Mouse (Mus musculus): ENCODE data around the gene Zcchc24. TPM values are rescaled to one million over a fixed set of nuclear protein-coding genes. Genes with fewer than 3 reads are reported as not detected.

The Zcchc24 gene
- polyA plus RNA-seq, 1 experiment, result 12.4 TPM

- Histone ChIP-seq H3K27me3 (replicated peaks; ENCODE audit: control insufficient read depth, insufficient read depth, low read length) (no peaks in the 10 kb centered on the region), H3K36me3 (ENCODE audit: control insufficient read depth, insufficient read depth, low read length) (no peaks in the 10 kb centered on the region), H3K4me3 (ENCODE audit: insufficient read depth, low read depth, low read length) (no peak overlapping the region), H3K4me1 (ENCODE audit: control insufficient read depth, insufficient read depth, low read length) (no peaks in the 10 kb centered on the region), H3K27ac (ENCODE audit: insufficient read depth, low read depth, low read length) (no peak overlapping the region)
- DNase-seq, result no peak
- TF ChIP-seq CTCF (conservative IDR thresholded peaks at IDR 0.05; ENCODE audit: insufficient read depth, insufficient read length, low read depth, low read length) (no peak), POLR2A (IDR thresholded peaks at IDR 0.05; ENCODE audit: low read depth, low read length) (no peak)
- 80% methylated on average over 4 of the region's 4 CpGs for WGBS
Observed at GRCm38 (mm10) chr14:25710073-25710472, 58.8 kb downstream of the Zcchc24 start.

- H3K4me3 ChIP-seq (ENCODE audit: insufficient read depth, low read depth, low read length), result no peak overlapping the region
- no peaks in the 10 kb centered on the region for H3K4me1 ChIP-seq (ENCODE audit: control insufficient read depth, insufficient read depth, low read length)
- no peaks in the 10 kb centered on the region for H3K27me3 ChIP-seq (replicated peaks; ENCODE audit: control insufficient read depth, insufficient read depth, low read length)
- H3K36me3 ChIP-seq (ENCODE audit: control insufficient read depth, insufficient read depth, low read length), result no peaks in the 10 kb centered on the region
- TF ChIP-seq CTCF (conservative IDR thresholded peaks at IDR 0.05; ENCODE audit: insufficient read depth, insufficient read length, low read depth, low read length) (no peak), POLR2A (IDR thresholded peaks at IDR 0.05; ENCODE audit: low read depth, low read length) (no peak)
- DNase-seq, result no peak
- no peak overlapping the region for H3K27ac ChIP-seq (ENCODE audit: insufficient read depth, low read depth, low read length)
- WGBS, result 100% methylated on average over 2 of the region's 2 CpGs
Observed at GRCm38 (mm10) chr14:25708917-25709316, 59.9 kb downstream of the Zcchc24 start.

- no peaks in the 10 kb centered on the region for H3K27me3 ChIP-seq (replicated peaks; ENCODE audit: control insufficient read depth, insufficient read depth, low read length)
- TF ChIP-seq CTCF (conservative IDR thresholded peaks at IDR 0.05; ENCODE audit: insufficient read depth, insufficient read length, low read depth, low read length) (no peak), POLR2A (IDR thresholded peaks at IDR 0.05; ENCODE audit: low read depth, low read length) (no peak)
- H3K27ac ChIP-seq (ENCODE audit: insufficient read depth, low read depth, low read length), result peak overlapping the region; percentile 43; the same call in 1 of the 2 replicates
- no peaks in the 10 kb centered on the region for H3K4me1 ChIP-seq (ENCODE audit: control insufficient read depth, insufficient read depth, low read length)
- 62% methylated on average over 4 of the region's 4 CpGs for WGBS
- peak; percentile 72 for DNase-seq
- H3K36me3 ChIP-seq (ENCODE audit: control insufficient read depth, insufficient read depth, low read length), result no peaks in the 10 kb centered on the region
- H3K4me3 ChIP-seq (ENCODE audit: insufficient read depth, low read depth, low read length), result no peak overlapping the region
Observed at GRCm38 (mm10) chr14:25708451-25708850, 60.4 kb downstream of the Zcchc24 start.

- H3K4me3 ChIP-seq (ENCODE audit: insufficient read depth, low read depth, low read length), result no peak overlapping the region
- no peaks in the 10 kb centered on the region for H3K4me1 ChIP-seq (ENCODE audit: control insufficient read depth, insufficient read depth, low read length)
- no peak for TF ChIP-seq POLR2A (IDR thresholded peaks at IDR 0.05; ENCODE audit: low read depth, low read length)
- peak; percentile 75 for TF ChIP-seq CTCF (conservative IDR thresholded peaks at IDR 0.05; ENCODE audit: insufficient read depth, insufficient read length, low read depth, low read length)
- peak; percentile 65 for DNase-seq
- 49% methylated on average over 5 of the region's 5 CpGs for WGBS
- no peaks in the 10 kb centered on the region for H3K36me3 ChIP-seq (ENCODE audit: control insufficient read depth, insufficient read depth, low read length)
- no peaks in the 10 kb centered on the region for H3K27me3 ChIP-seq (replicated peaks; ENCODE audit: control insufficient read depth, insufficient read depth, low read length)
- H3K27ac ChIP-seq (ENCODE audit: insufficient read depth, low read depth, low read length), result peak overlapping the region; percentile 43; the same call in 1 of the 2 replicates
Observed at GRCm38 (mm10) chr14:25707691-25708181, 61.1 kb downstream of the Zcchc24 start.

GRCm38 (mm10) chr14:25701986-25702385 is 66.9 kb downstream of the Zcchc24 start:
- TF ChIP-seq CTCF (conservative IDR thresholded peaks at IDR 0.05; ENCODE audit: insufficient read depth, insufficient read length, low read depth, low read length) (peak; percentile 52), POLR2A (IDR thresholded peaks at IDR 0.05; ENCODE audit: low read depth, low read length) (no peak)
- Histone ChIP-seq H3K27me3 (replicated peaks; ENCODE audit: control insufficient read depth, insufficient read depth, low read length) (no peaks in the 10 kb centered on the region), H3K36me3 (ENCODE audit: control insufficient read depth, insufficient read depth, low read length) (no peaks in the 10 kb centered on the region), H3K27ac (ENCODE audit: insufficient read depth, low read depth, low read length) (no peak overlapping the region), H3K4me1 (ENCODE audit: control insufficient read depth, insufficient read depth, low read length) (no peaks in the 10 kb centered on the region), H3K4me3 (ENCODE audit: insufficient read depth, low read depth, low read length) (no peak overlapping the region)
- DNase-seq, result no peak

GRCm38 (mm10) chr14:25696356-25696755 is 72.5 kb downstream of the Zcchc24 start:
- Histone ChIP-seq H3K4me1 (ENCODE audit: control insufficient read depth, insufficient read depth, low read length) (peaks cover 16% of the 10 kb centered on the region; the same call in 1 of the 2 replicates), H3K36me3 (ENCODE audit: control insufficient read depth, insufficient read depth, low read length) (no peaks in the 10 kb centered on the region), H3K27me3 (replicated peaks; ENCODE audit: control insufficient read depth, insufficient read depth, low read length) (no peaks in the 10 kb centered on the region), H3K27ac (ENCODE audit: insufficient read depth, low read depth, low read length) (no peak overlapping the region), H3K4me3 (ENCODE audit: insufficient read depth, low read depth, low read length) (no peak overlapping the region)
- TF ChIP-seq POLR2A (IDR thresholded peaks at IDR 0.05; ENCODE audit: low read depth, low read length) (no peak), CTCF (conservative IDR thresholded peaks at IDR 0.05; ENCODE audit: insufficient read depth, insufficient read length, low read depth, low read length) (no peak)
- 54% methylated on average over 2 of the region's 2 CpGs for WGBS
- DNase-seq, result no peak

GRCm38 (mm10) chr14:25695059-25695458 is 73.8 kb downstream of the Zcchc24 start:
- WGBS, result 36% methylated on average over 6 of the region's 6 CpGs
- TF ChIP-seq CTCF (conservative IDR thresholded peaks at IDR 0.05; ENCODE audit: insufficient read depth, insufficient read length, low read depth, low read length), result no peak
- TF ChIP-seq POLR2A (IDR thresholded peaks at IDR 0.05; ENCODE audit: low read depth, low read length), result no peak
- H3K27ac ChIP-seq (ENCODE audit: insufficient read depth, low read depth, low read length), result no peak overlapping the region

More at GRCm38 (mm10) chr14:25695059-25695458, 73.8 kb downstream of the Zcchc24 start:
- no peaks in the 10 kb centered on the region for H3K36me3 ChIP-seq (ENCODE audit: control insufficient read depth, insufficient read depth, low read length)
- H3K27me3 ChIP-seq (replicated peaks; ENCODE audit: control insufficient read depth, insufficient read depth, low read length), result no peaks in the 10 kb centered on the region
- H3K4me1 ChIP-seq (ENCODE audit: control insufficient read depth, insufficient read depth, low read length), result peaks cover 16% of the 10 kb centered on the region; the same call in 1 of the 2 replicates
- H3K4me3 ChIP-seq (ENCODE audit: insufficient read depth, low read depth, low read length), result peak overlapping the region; percentile 71
- no peak for DNase-seq

Data from kidney, adult 2 months (tissue).